Mouse (Mus musculus) testis, adult 2 months (tissue): ENCODE data around the gene Wdr4. TPM values are rescaled to one million over a fixed set of nuclear protein-coding genes. Genes with fewer than 3 reads are reported as not detected.

ENCODE experiments used
- H3K27ac ChIP-seq: fragments of 200-500 bp; 2 replicates; pipeline ENCODE4 v1.5.1; 2012; ENCODE audit warnings: low read depth, low read length; ENCODE audit not compliant: control insufficient read depth, insufficient read depth
- H3K27me3 ChIP-seq: fragments of 200-500 bp; 2 replicates; pipeline ENCODE4 v1.6.1; 2012; ENCODE audit warnings: mild to moderate bottlenecking, low read length, moderate library complexity; ENCODE audit not compliant: control insufficient read depth, insufficient read depth
- H3K36me3 ChIP-seq: fragments of 200-500 bp; 2 replicates; pipeline ENCODE4 v1.6.1; 2012; ENCODE audit warnings: mild to moderate bottlenecking, low read length; ENCODE audit not compliant: control insufficient read depth, insufficient read depth
- H3K4me1 ChIP-seq: fragments of 200-500 bp; 2 replicates; pipeline ENCODE4 v1.6.1; 2012; ENCODE audit warnings: low read length; ENCODE audit not compliant: control insufficient read depth, insufficient read depth
- H3K4me3 ChIP-seq: fragments of 200-500 bp; 2 replicates; pipeline ENCODE4 v1.5.1; 2012; ENCODE audit warnings: low read depth, mild to moderate bottlenecking, low read length, moderate library complexity, mixed read lengths; ENCODE audit not compliant: control insufficient read depth
- CTCF ChIP-seq: fragments of 200-500 bp; IDR thresholded peaks from 2 replicates; pipeline ENCODE4 v1.5.1; 2012; ENCODE audit warnings: low read depth, mild to moderate bottlenecking, inconsistent platforms, low read length, moderate library complexity; ENCODE audit not compliant: control insufficient read depth, insufficient read depth, insufficient replicate concordance
- POLR2A ChIP-seq: fragments of 200-500 bp; IDR thresholded peaks from 2 replicates; pipeline ENCODE4 v1.6.1; 2012; ENCODE audit warnings: low read depth, mild to moderate bottlenecking, inconsistent platforms, low read length, moderate library complexity; ENCODE audit not compliant: control insufficient read depth
- polyA plus RNA-seq: library from polyadenylated mRNA; depleted of rRNA; stranded (reverse); fragments of >200 nt; gene quantifications from 2 replicates; pipeline ENCODE4 v1.2.3, GENCODE M21; 2012

Gene Wdr4
- polyA plus RNA-seq, 1 experiment: 14.7 TPM

DNA sequence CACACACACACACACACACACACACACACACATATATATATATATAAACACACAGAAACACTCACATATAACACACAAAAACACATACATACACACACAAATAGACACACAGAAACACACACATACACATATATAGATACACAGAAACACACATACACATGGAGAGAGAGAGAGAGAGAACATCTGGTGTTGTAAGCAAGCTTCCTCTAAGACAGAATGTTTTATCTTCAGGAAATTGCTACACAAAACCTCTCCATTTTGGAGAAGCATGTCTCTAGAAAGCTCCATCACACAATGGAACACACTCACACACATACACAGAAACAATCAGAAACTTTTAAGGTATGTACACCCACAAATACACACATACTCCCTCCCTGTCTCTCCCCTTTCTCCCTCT lies 28.4 kb downstream of the Wdr4 start:
- TF ChIP-seq POLR2A (no peak), CTCF (no peak)
- no peak overlapping the region for H3K4me3 ChIP-seq
- peaks cover 5% of the 10 kb centered on the region for H3K4me1 ChIP-seq
- H3K36me3 ChIP-seq: no peaks in the 10 kb centered on the region
- no peak overlapping the region for H3K27ac ChIP-seq
- H3K27me3 ChIP-seq: no peaks in the 10 kb centered on the region

DNA sequence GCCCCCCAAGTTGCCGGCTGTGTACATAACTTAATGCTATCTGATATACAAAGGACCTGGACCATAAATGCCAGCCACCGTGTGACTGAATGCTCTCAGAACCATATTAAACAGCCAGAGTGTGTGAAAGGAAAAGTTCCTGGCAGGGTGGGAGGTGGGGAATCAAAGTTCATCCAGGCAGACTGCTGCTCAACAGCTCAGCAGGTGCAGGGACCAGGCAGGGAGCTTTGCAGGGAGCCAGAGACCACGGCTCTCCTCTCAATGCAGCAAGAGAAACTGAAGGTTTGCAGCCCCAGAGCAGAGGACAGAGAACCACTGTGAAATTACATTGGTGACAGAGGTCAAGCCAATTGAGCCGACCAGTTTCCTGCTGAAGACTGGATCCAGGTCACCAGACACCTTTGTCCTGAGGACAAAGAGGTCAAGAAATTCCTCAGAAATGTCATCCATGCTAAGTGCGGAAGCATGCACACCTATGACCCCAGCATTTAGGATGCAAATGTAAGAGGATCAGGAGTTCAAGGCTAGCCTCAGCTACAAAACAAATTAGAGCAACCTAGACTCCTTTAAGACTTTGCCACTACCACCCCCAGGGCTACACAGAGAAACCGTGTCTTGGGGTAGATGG lies 32.2 kb downstream of the Wdr4 start:
- Histone ChIP-seq H3K4me1 (peaks cover 7% of the 10 kb centered on the region), H3K27me3 (no peaks in the 10 kb centered on the region), H3K27ac (no peak overlapping the region), H3K36me3 (no peaks in the 10 kb centered on the region), H3K4me3 (no peak overlapping the region)
- TF ChIP-seq POLR2A (no peak), CTCF (no peak)

DNA sequence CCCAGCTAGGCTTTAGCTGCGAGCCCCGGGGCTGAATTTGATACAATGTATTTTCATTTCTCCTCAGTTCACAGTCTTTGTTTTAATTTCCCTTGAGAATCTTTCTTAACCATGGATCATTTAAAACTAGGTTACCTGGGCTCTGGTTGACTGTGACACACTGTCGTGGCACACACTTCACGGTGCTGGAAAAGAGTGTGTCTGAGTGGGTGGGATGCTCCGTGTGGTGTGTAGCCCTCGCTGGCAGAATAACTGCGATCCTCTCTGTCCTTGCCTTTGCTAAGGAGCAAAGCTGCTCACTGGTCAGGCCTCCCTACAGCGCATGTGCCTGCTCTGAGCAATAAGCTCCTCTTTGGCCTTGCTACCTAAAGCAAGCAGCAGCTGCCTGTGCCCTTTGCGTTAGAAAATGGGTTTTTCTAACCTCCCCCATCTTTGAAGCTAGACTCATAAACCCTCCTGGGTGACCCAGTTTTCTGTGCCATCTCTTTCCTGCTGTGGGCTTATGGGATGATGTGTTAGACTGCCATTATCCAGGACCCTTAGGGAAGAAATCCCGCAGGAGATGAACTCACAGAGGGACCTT lies 33.1 kb downstream of the Wdr4 start:
- no peaks in the 10 kb centered on the region for H3K36me3 ChIP-seq
- H3K4me1 ChIP-seq: peaks cover 12% of the 10 kb centered on the region
- H3K27ac ChIP-seq: peak overlapping the region; percentile 42
- TF ChIP-seq CTCF (no peak), POLR2A (no peak)
- H3K4me3 ChIP-seq: no peak overlapping the region
- H3K27me3 ChIP-seq: no peaks in the 10 kb centered on the region

DNA sequence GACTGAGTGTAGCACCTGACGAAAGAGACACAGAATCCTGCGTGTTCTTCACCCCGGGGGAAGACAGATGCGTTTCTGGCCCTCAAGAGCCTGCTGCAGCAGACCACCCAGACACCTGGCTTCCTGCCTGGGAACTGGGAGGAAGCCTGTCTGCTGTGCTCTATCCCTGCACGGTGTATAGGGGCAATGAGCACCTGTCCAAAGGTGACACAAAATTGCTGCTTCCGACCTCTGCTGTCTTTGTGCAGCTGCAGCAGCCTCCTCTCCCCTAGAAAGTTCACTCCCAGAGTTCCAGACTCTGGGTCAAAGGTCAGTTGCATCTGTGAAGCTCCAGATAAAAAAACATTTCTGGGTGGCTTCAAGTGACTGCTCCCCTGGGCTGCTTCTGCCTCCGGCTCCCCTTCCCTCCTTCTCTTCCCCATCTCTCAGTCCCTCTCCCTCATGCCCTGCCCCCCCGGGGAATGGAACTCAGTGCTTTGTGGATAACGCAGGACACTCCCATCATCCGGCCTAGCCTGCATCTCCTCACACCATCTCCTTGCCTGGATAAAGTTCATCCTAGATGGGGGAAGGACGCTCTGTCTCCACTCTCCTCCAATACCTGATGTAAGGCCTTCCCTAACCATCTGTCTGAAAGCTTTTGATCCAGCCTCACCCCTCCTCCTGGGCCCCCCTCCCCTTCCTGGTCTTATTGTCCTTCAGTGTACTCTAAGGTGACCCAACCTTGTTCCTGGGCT lies 40.5 kb downstream of the Wdr4 start:
- H3K27me3 ChIP-seq: no peaks in the 10 kb centered on the region
- no peak overlapping the region for H3K4me3 ChIP-seq
- no peak for TF ChIP-seq POLR2A
- TF ChIP-seq CTCF: no peak
- no peaks in the 10 kb centered on the region for H3K36me3 ChIP-seq
- H3K4me1 ChIP-seq: peaks cover 11% of the 10 kb centered on the region
- no peak overlapping the region for H3K27ac ChIP-seq

DNA sequence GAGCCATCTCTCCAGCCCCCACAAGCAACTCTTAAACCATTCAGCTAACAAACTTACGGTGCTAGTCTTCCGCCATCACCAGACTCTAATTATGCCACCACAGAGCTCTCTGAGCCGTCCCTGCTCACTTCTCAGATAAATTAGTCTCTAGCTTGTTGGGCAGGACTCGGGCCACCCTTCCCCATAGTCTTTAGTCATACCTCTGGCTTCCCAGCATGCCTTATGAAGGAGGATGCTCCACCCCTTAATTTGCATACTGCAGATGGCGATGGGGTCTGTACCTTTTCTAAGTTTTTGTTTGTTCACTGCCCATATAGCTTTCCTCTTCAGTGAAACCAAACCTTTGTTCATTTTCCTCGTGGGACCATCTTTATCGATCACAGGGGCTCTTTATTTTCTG lies 41.2 kb downstream of the Wdr4 start:
- H3K27ac ChIP-seq: no peak overlapping the region
- no peaks in the 10 kb centered on the region for H3K36me3 ChIP-seq
- peaks cover 11% of the 10 kb centered on the region for H3K4me1 ChIP-seq
- H3K27me3 ChIP-seq: no peaks in the 10 kb centered on the region
- TF ChIP-seq POLR2A (no peak), CTCF (no peak)
- H3K4me3 ChIP-seq: no peak overlapping the region

DNA sequence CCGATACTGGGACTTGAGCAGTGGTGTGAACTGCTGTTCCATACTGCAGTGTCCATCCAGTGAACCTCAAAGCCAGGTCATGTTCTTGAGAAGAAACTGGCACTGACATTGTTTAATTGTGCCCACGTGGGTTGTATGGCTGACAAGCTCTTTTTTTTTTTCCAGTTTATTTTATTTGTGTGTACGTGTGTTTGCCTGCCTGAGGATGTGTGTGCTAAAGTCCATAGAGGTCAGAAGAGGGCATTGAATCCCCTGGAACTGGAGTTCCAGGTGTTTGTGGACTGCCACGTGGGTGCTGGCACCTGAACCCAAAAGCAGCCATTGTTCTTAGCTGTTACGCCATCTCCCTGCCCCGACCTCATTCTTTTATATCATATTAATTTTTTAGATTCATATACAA lies 45.4 kb downstream of the Wdr4 start:
- H3K36me3 ChIP-seq: no peaks in the 10 kb centered on the region
- H3K27me3 ChIP-seq: no peaks in the 10 kb centered on the region
- H3K4me3 ChIP-seq: no peak overlapping the region
- no peak overlapping the region for H3K27ac ChIP-seq
- H3K4me1 ChIP-seq: peaks cover 4% of the 10 kb centered on the region
- TF ChIP-seq CTCF: no peak
- no peak for TF ChIP-seq POLR2A

DNA sequence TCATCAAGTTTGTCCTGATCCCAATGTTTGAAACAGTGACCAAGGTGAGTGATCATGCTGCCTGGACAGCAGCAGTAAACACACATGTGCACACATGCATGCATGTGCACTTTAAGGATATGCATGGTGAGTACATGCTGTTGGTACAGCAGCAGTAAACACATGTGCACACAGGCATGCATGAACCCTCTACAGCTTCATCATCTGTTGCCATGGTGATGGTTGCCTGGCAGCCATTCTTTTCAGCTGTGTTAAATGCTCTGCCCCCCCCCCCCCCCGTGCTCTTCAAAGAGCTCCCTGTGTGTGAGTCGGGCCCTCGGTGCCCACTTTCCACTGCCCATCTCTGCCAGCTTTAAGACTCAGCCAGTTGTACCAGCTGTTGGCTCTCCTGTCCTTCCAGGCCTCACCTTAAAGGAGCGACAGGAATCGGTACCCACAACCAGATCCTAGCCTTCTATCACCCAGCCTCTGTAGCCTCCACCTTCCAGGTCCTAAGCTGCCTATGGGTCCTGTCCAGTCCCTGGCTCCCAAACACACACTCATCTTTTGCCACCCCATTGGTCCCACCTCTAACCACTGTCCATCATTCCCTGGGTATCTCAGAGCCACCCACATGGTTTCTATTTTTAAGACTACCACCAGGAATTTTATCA lies 48.9 kb downstream of the Wdr4 start:
- no peak for TF ChIP-seq CTCF
- TF ChIP-seq POLR2A: no peak
- Histone ChIP-seq H3K36me3 (no peaks in the 10 kb centered on the region), H3K4me1 (peaks cover 2% of the 10 kb centered on the region), H3K27ac (no peak overlapping the region), H3K27me3 (no peaks in the 10 kb centered on the region), H3K4me3 (no peak overlapping the region)
